Mouse (Mus musculus) liver, postnatal 0 days (tissue): ENCODE data around the gene Trim26. TPM values are rescaled to one million over a fixed set of nuclear protein-coding genes. Genes with fewer than 3 reads are reported as not detected.
"Not testable (repeated sequence)": the region's sequence is repeated elsewhere in the genome, so short reads cannot be mapped to it uniquely, and the experiment has no call there.

ENCODE experiments used
- ATAC-seq: fragments of 200-750 bp; cut with Nextera tagmentation; 2 replicates; pipeline ENCODE4 v1.8.0; 2017; ENCODE audit warnings: mild to moderate bottlenecking, moderate library complexity
- DNase-seq: peaks from one replicate; pipeline ENCODE4 v3.0.0-alpha.2; 2016
- H3K27ac ChIP-seq: fragments of 300-500 bp; sonication (generic); 2 replicates; pipeline ENCODE4 v1.5.1; 2014; ENCODE audit warnings: antibody characterized with exemption, moderate library complexity, mild to moderate bottlenecking, low read depth
- H3K27me3 ChIP-seq: fragments of 300-500 bp; sonication (generic); 2 replicates; pipeline ENCODE4 v1.6.1; 2014; ENCODE audit warnings: low read length, control low read depth, mixed read lengths; ENCODE audit not compliant: insufficient read depth
- H3K36me3 ChIP-seq: fragments of 300-500 bp; sonication (generic); replicated peaks from 2 replicates; pipeline ENCODE4 v1.6.1; 2014; ENCODE audit warnings: mild to moderate bottlenecking, control low read depth, low read length, moderate library complexity, mixed read lengths; ENCODE audit not compliant: insufficient read depth
- H3K4me1 ChIP-seq: fragments of 300-500 bp; sonication (generic); 2 replicates; pipeline ENCODE4 v1.6.1; 2014; ENCODE audit warnings: antibody characterized with exemption, mild to moderate bottlenecking, control low read depth; ENCODE audit not compliant: insufficient read depth
- H3K4me2 ChIP-seq: fragments of 300-500 bp; sonication (generic); 2 replicates; pipeline ENCODE4 v1.6.1; 2014; ENCODE audit warnings: low read depth, mild to moderate bottlenecking, low read length, moderate library complexity, mixed read lengths
- H3K4me3 ChIP-seq: fragments of 300-500 bp; sonication (generic); 2 replicates; pipeline ENCODE4 v1.5.1; 2014; ENCODE audit warnings: low read depth, low read length
- H3K9ac ChIP-seq: fragments of 300-500 bp; sonication (generic); replicated peaks from 2 replicates; pipeline ENCODE4 v1.6.1; 2014; ENCODE audit warnings: mild to moderate bottlenecking, moderate library complexity
- H3K9me3 ChIP-seq: fragments of 300-500 bp; sonication (generic); 2 replicates; pipeline ENCODE4 v1.6.1; 2016; ENCODE audit warnings: mild to moderate bottlenecking, control low read depth, low read length, mixed read lengths
- CTCF ChIP-seq: sonication (generic); IDR thresholded peaks from 2 replicates; pipeline ENCODE4 v1.5.1; 2016; ENCODE audit warnings: antibody characterized with exemption, low read depth
- EP300 ChIP-seq: IDR thresholded peaks from 2 replicates; pipeline ENCODE4 v1.6.1; 2016; ENCODE audit warnings: antibody characterized with exemption, low read depth, mild to moderate bottlenecking
- WGBS: fragments of 180-500 bp; shearing (Covaris S2); extraction: QIAGEN DNeasy Blood & Tissue Kit; methylation state at CpG from one replicate; pipeline ENCODE4 v1.1.7; 2014; ENCODE audit not compliant: insufficient replicate concordance; 5-methylcytosine and 5-hydroxymethylcytosine counted together
- polyA plus RNA-seq: library from polyadenylated mRNA; unstranded; fragments of >200 nt; fragmentation: Nextera tagmentation; extraction: Ambion mirVana; gene quantifications from 2 replicates; pipeline ENCODE4 v1.2.1, GENCODE M21; 2015

Gene Trim26
- polyA plus RNA-seq, 1 experiment from 2014 or later = 16.8 TPM

DNA sequence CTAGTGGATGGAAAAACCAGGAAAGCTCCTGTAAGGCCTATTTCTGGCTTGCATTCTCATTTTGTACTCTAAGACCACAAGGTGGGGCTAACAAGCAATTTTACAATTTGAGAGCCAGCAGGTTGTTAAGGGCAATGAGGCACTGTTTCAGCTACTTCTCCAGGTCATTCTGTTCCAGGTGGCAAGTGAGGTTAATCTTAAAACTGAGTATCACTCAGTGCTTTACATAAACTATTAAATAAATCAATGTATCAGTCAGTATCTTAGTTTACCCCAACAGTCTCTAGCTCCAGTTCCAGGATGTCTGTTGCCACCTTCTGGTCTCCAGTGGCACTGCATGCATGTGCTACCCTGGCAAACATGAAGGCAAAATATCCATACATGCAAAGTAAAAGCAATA, 12.9 kb upstream of the Trim26 start:
- no peak overlapping the region for H3K4me3 ChIP-seq

DNA sequence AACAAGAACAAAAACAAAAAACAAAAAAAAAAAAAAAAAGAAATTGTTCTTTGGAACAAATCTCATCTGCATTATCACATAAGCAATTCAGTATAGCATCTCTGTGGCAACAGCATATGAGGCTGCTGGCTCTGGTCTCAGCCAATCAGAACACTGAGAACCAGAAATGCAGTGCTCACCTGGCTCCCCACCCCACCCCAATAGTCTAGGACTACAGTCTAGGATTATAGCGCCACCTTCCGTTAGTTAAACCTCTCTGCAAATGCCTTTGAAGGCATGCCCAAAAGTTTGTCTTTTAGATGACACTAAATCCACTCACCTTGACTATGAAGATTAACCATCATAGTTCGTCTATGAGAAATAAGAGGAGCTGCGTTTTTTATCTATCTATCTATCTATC, 11.4 kb upstream of the Trim26 start:
- Histone ChIP-seq H3K4me1 (peaks cover 3% of the 10 kb centered on the region; the same call in 1 of the 2 replicates), H3K36me3 (no peaks in the 10 kb centered on the region), H3K4me2 (no peak overlapping the region), H3K27ac (no peak overlapping the region), H3K9ac (no peak overlapping the region), H3K27me3 (no peaks in the 10 kb centered on the region), H3K9me3 (no peaks in the 10 kb centered on the region), H3K4me3 (no peak overlapping the region)
- 0 out of 2 replicates have a peak, but pooled peaks have one; percentile 26 for ATAC-seq
- DNase-seq = no peak
- WGBS = 25% methylated on average over 4 of the region's 4 CpGs
- TF ChIP-seq EP300 (no peak), CTCF (peak; percentile 49)

More for the DNA sequence above, 12.9 kb upstream of the Trim26 start:
- DNase-seq (peak; percentile 74), ATAC-seq (peak; percentile 54)
- H3K9me3 ChIP-seq = no peaks in the 10 kb centered on the region
- H3K27ac ChIP-seq = no peak overlapping the region
- peaks cover 3% of the 10 kb centered on the region; the same call in 1 of the 2 replicates for H3K4me1 ChIP-seq
- TF ChIP-seq EP300 (no peak), CTCF (peak; percentile 85)
- H3K4me2 ChIP-seq = no peak overlapping the region
- H3K27me3 ChIP-seq = no peaks in the 10 kb centered on the region
- no peak overlapping the region for H3K9ac ChIP-seq
- no peaks in the 10 kb centered on the region for H3K36me3 ChIP-seq

DNA sequence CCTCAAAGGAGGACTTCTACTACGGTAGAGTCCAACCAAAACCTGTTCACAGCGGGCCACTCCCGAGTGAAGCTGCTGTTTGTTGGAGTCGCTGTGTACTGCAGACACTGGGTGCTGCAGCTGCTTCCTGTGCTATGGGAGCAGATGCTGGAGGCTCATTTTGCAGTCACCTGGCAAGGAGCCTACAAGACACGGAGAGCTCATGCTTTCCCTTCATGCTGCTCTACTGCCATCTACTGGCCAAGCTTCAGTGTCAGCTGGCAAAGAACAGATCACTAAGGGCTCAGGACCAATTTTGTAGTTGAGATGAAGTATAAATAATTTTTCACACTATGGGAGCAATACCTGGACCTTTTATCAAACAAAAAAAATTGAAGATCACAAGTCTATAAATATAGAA, 10.9 kb upstream of the Trim26 start:
- H3K4me2 ChIP-seq, H3K4me3 ChIP-seq, H3K9ac ChIP-seq, H3K4me1 ChIP-seq, H3K36me3 ChIP-seq, H3K27ac ChIP-seq, H3K27me3 ChIP-seq, H3K9me3 ChIP-seq: not testable (repeated sequence)
- peak; percentile 68 for ATAC-seq
- TF ChIP-seq CTCF = peak; percentile 87
- peak; percentile 77 for DNase-seq
- WGBS = 21% methylated on average over 5 of the region's 5 CpGs

DNA sequence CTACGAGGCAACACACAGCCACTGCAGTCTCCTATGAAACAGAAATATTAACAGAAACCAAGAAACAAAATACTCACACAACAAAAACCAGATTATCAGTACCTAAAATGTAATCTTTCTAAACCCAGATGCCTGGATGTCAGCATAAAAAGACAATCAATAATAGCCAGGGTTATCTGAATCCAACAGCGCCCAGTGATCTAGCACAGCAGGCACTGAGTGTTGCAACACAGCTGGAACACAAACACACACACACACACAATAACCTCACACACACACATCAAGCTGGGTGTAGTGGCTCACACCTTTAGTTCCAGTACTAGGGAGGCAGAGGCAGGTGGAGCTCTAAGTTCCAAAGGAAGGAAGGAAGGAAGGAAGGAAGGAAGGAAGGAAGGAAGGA, 8.4 kb upstream of the Trim26 start:
- peak; percentile 67 for ATAC-seq
- 45% methylated on average over 2 of the region's 2 CpGs for WGBS
- no peak for TF ChIP-seq CTCF
- no peak for TF ChIP-seq EP300

DNA sequence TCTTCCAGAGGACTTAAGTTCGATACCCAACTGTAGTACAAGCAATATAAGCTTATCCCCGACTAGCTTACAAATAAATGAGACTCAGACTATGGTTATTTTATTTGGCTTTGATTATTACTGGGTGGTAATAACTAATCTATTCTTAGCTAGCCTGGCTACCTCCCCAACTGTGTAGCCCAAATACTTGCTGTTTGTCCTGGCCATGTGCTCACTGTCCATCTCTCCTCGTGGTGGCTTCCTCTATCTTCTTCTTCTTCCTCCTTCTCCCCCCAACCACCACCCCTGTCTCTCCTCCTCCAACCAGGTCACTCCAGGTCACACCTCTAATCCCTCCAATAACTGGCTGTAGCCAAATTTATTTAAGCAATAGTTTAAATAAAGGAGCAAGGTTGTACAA, 6.5 kb upstream of the Trim26 start:
- Histone ChIP-seq H3K9me3 (no peaks in the 10 kb centered on the region; the same call in 1 of the 2 replicates), H3K4me1 (peaks cover 3% of the 10 kb centered on the region; the same call in 1 of the 2 replicates), H3K36me3 (no peaks in the 10 kb centered on the region), H3K27me3 (no peaks in the 10 kb centered on the region), H3K27ac (no peak overlapping the region), H3K4me2 (no peak overlapping the region), H3K9ac (no peak overlapping the region), H3K4me3 (no peak overlapping the region)
- ATAC-seq (no peak), DNase-seq (no peak)
- no peak for TF ChIP-seq CTCF
- no peak for TF ChIP-seq EP300
- 60% methylated on average over 3 of the region's 3 CpGs for WGBS

More for the DNA sequence above, 8.4 kb upstream of the Trim26 start:
- Histone ChIP-seq H3K36me3 (no peaks in the 10 kb centered on the region), H3K9ac (no peak overlapping the region), H3K4me3 (no peak overlapping the region), H3K27ac (no peak overlapping the region), H3K9me3 (no peaks in the 10 kb centered on the region), H3K4me2 (no peak overlapping the region), H3K27me3 (no peaks in the 10 kb centered on the region), H3K4me1 (peaks cover 3% of the 10 kb centered on the region; the same call in 1 of the 2 replicates)
- no peak for DNase-seq

DNA sequence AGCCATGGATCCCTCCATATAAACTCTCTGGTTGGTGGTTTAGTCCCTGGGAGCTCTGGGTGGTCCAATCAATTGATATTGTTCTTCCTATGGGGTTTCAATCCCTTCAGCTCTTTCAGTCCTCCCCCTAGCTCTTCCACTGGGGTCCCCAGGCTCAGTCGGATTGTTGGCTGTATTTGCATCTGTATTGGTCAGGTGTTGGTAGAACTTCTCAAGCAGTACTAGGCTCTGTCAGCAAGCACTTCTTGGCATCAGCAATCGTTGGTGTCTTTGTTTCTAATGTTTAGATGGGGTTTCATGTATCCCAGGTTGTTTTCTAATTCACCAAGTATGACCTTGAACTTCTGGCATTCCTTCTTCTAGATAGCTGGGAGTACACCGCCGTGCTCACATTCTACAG, 4.2 kb upstream of the Trim26 start:
- WGBS = 59% methylated on average over 4 of the region's 4 CpGs

More for the DNA sequence above, 4.2 kb upstream of the Trim26 start:
- no peak overlapping the region for H3K27ac ChIP-seq
- H3K4me3 ChIP-seq = no peak overlapping the region
- DNase-seq = no peak
- TF ChIP-seq EP300 (no peak), CTCF (no peak)
- no peak overlapping the region for H3K9ac ChIP-seq
- no peak for ATAC-seq
- H3K9me3 ChIP-seq = no peaks in the 10 kb centered on the region; the same call in 1 of the 2 replicates
- peaks cover 12% of the 10 kb centered on the region for H3K4me1 ChIP-seq
- H3K36me3 ChIP-seq = no peaks in the 10 kb centered on the region
- H3K27me3 ChIP-seq = no peaks in the 10 kb centered on the region
- no peak overlapping the region for H3K4me2 ChIP-seq
